Mouse (Mus musculus) spleen, postnatal 36 days (tissue): ENCODE results near the gene Gm10643.

Source experiments
- DNase-seq, 2 experiments: peaks; one replicate each; pipeline ENCODE4 v3.0.0; 2022; ENCODE audit warnings: low spot score in 2 of 2, mixed read lengths in 1 of 2

The Gm10643 gene

GRCm38 (mm10) chr8:84039050-84039449 lies 25.9 kb downstream of the Gm10643 start:
- DNase-seq: peak; percentile 60 to 74

DNA sequence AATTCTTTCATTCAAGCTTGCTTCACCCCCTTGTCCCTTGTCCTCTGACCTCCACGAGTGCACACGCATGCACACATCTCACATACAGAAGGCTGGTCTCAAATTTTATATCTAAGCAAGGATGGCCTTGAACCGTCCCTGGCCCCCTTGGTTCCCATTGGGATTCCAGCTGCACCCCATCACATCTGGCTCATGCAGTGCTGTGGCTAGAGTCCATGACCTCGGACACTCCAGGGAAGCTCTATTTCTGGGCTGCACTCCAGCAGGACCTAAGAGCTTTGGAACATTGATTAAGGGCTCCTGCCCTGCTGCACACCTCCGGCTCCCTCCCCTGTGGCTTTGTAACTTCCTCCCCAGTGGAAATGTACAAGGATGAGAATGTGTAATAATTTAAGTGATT lies 26.9 kb downstream of the Gm10643 start:
- DNase-seq: no peak

- no peak for DNase-seq
Observed at GRCm38 (mm10) chr8:84032777-84033176, 32.2 kb downstream of the Gm10643 start.

DNA sequence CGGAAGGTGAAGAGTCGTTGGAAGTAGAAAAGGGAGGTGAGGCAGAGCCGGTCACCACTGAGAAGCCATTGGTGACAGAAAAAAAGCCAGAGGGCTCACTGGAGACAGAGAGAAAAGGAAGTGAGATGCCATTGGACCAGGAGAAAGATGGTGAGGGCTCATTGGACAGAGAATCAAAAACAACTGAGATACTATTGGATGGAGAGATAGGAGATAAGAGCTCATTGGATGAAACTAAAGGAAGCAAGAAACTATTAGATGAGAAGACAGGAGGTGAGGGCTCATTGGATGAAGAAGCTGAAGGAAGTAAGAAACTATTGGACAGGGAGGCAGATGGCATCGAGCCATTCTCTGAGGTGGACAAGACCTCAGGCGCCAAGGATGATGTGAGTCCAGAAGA lies 35.7 kb downstream of the Gm10643 start:
- no peak for DNase-seq

DNA sequence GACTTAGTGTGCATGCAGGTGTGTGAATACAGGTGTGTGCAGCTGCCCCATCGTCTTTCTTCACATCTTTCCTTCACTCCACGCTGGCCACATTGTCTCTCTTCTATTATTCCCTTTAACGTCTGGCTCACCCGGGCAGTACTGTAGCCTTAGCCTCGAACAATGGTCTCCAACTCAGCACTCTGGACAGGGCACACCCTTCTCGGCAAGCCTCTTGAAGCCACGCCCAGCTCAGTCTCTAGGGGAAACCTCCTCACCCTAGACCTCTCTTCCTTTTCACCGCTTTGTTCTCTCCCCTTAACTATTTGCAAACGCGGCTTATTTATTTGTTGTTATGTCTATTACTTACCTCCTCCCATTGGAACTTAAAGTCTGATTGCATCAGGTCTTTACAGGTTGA lies 37.5 kb downstream of the Gm10643 start:
- peak; percentile 63 to 64 for DNase-seq

DNA sequence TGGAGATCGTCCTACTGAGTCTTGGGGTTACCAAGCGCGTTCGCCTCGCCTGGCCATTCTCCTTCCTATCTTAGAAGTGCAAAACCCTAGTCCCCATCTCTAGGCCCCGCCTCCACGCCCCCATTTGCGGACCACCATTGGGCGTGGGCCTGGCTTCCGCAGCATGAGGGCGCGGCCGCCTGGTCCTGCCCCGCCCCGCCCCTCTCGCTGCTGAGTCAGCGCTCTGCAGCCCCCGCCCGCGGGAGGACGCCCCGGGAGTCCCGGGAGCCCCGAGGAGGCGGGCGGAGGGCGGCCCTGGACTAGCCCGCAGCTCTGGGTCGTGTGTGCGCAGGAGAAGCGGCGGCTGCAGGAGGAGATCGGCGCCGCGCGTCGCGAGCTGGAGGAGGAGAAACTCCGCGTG lies 39.1 kb downstream of the Gm10643 start:
- DNase-seq: no peak

GRCm38 (mm10) chr8:84024171-84024570 lies 40.8 kb downstream of the Gm10643 start:
- no peak for DNase-seq

- no peak for DNase-seq
Observed at GRCm38 (mm10) chr8:84023631-84024030, 41.3 kb downstream of the Gm10643 start.

DNA sequence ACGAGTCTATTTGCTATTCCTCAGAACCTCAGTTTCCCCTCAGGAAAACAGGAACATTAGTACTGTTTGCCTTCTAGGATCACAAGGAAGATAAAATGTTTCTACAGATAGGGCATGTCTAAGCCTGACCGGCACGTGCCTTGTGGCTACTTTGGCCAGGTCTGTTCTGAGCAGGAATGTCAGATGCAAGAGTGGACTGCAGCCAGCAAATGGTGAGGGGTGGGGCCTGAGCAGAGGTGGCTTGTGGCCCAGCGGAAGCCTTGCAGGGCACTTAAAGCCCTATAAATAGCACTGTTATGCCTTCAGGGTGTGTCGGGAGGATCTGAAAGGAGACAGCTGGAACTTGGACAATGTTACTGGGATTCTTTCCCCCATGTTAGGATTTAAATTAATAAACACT lies 41.9 kb downstream of the Gm10643 start:
- DNase-seq: no peak

DNA sequence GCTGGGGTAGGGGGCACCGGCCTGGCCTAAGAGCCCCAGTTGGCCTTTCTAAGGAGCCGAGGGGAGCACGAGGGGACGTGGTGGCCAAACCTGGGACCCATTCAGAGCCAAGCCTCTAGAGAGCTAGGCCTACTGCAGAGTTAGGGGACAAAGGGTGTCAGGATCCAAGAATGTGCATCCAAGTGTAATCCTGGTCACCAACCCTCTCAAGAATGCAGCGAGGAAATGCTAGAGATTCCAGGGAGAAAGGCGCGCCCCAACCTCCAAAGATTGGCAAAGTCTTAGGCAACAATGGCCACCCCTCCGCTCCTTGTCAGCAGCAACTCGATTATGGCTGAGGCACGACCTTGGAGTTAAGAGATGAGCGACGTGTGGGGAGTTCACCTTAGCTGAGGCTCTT lies 43.4 kb downstream of the Gm10643 start:
- DNase-seq: no peak

DNA sequence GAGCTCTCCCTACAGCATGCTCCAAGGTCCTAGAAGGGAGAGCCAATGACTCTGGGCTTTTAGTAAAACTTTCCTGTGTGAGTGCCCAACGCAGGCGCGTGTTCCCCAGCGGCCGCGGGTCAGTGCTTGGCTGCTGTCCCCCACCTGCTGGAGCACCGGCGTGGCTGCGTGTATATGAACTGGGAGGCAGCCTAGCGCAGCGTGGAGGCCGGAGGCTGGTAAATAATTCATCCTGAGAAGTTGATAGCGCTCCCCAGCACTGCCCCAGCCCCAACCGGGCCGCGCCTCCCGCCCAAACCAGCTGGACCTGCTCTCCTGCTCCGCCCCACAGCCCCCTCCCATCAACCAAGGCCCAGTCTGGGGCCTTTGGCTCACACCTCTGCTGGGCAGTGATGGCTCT lies 43.8 kb downstream of the Gm10643 start, which contains the start of gene Palm3:
Gene Palm3, plus strand, starts transcription at position 376 of the 400 bp plus-strand sequence.
- DNase-seq: no peak

GRCm38 (mm10) chr8:84019738-84020137 lies 45.2 kb downstream of the Gm10643 start:
- no peak for DNase-seq

- DNase-seq: no peak
Observed at GRCm38 (mm10) chr8:84015833-84016232, 49.1 kb downstream of the Gm10643 start.
